Mouse (Mus musculus) CD8-positive naive resting alpha-beta T cell, adult 2 months (primary cell): ENCODE measurements around the gene Dedd2.

Experiments used
- DNase-seq, 2 experiments: peaks; one replicate each; pipeline ENCODE4 v3.0.0; 2022; ENCODE audit warnings: low read depth in 2 of 2, low spot score in 2 of 2

Dedd2 gene

DNA sequence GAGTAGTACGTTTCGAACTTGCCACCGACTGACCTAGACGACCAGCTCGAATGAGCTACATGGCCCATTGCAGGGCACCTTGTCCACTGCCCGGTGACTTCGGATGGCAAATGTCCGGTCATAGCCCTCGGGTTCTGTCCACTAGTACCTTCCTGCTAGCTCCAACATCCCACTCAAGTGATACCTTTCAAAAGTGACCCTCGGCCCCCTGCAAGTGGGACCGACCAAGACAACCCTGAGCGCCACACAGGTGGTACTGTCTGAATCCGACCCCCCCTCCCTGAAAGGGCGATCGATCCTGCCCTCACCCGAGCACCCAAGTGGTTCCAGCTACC is 1.0 kb downstream of the Dedd2 start:
- no peak for DNase-seq

DNA sequence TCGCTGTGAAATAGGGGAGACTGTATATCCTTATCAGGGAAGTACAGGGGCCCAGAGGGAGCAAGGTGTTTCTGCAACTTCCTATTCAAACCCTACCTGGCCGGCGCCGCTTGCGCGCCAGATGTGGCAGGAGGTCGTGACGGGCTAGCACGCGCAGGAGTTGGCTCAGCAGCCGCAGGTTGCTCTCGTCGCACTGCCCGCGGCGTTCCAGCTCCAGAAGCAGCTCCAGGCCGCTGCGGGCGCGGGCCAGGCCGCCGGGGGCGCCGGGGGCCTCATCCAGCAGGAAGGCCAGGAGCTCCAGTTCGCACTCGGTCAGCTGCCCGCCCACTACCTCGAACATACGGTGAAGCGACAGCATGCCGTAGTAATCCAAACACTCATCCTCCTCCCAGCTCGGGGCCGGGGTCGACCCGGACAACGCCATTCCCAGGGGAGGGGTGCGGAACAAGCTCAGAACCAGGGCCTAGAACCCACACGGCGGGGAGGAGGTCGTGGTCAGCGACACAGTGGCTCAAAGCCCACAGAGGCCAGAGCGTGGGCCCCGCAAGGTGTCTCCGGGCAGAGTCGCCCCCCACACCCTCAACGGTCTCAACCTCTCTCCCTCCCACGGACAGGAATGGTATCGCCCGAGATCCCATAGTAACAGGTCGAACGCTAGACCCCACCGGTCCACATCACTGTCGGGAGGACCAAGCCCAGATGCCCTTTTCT is 1.6 kb downstream of the Dedd2 start:
- DNase-seq: peak in 1 of 2 experiments; percentile 36

DNA sequence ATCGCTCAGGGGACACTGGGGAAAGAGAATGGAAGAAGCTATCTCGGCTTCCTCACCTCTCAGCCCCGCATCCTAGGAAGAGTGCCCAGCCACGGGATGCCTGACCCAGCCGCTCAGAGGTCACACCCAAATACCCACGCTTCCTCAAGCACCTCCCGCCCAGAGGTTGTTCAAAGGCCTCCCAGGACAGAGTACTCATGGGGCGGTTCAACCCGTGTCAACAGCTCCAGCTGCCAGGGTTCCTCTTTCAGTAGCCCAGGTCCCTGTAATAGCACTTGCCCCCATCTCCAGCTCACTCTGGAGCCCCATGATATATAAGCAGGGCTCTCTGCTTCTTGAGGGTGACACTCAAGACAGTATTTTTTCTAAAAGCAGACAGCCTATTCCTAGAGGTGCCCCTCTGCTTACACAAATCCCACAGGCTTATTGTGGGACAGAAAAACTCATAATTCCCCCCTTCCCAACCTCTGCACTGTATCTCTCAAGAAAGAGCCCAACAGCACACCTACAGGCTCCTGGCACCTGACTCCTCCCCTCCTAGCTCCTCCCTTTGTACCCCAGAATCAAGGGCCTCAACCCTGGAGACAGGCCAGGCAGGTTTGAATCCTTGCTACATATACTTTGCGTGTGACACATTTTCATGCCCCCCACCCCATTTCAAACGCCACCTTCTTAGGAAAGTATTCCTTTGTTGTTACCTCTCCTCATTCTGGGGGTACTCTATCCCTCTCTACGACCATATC is 2.6 kb downstream of the Dedd2 start:
- DNase-seq: no peak

DNA sequence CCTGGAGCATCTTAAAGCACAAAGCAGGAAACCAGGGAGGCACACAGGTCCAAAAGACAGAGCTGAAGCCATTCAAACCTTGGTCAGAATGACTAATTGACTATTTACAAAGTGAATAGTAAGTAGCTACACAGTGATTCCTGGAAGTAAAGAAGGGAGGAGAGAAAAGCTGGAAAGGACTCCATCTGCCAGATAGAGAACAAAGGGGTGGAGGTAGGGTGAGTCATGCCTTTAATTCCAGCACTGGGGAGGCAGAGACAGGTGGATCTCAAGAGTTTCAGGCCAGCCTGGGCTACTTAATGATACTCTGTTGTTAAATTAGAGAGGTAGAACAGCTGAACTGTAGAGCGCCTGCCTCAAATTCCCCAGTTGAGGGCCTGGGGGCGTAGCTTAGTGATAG is 6.2 kb downstream of the Dedd2 start:
- no peak for DNase-seq

DNA sequence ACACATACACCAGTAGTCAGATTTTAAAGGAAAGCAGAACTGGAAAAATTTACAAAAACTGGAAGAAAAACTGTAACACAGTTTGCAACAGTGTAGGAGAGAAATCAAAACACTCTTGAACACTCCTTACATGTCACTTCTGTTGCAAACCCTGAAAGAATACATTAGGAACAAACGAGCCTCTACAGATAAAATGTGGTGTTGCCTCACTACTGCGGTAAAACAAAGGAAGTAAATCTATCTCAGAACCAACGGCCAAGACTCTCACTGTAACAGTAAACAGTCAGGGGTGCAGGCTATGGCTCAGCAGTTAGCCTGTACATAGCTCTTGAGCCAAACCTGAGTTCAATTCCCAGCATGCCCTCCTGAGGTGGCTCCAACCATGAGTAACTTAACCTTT is 7.3 kb downstream of the Dedd2 start:
- no peak for DNase-seq

DNA sequence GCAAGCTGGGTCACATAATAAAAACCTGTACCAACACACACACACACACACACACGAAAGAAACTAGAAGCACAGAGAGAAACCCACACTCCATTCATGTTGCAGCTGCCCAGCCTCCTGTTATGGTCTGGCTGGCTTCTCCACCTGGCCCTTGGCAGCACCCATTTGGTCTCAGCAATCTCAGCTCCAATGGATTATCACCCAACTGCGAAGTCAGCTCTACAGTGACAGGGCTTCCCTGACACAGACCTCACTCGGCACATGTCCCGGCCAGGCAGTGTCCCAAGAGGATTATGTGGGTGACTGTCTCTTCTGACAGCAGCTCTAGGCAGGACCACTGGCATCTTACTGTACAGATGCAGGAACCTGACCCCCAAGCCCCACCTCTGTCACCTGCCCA is 9.9 kb downstream of the Dedd2 start:
- no peak for DNase-seq

DNA sequence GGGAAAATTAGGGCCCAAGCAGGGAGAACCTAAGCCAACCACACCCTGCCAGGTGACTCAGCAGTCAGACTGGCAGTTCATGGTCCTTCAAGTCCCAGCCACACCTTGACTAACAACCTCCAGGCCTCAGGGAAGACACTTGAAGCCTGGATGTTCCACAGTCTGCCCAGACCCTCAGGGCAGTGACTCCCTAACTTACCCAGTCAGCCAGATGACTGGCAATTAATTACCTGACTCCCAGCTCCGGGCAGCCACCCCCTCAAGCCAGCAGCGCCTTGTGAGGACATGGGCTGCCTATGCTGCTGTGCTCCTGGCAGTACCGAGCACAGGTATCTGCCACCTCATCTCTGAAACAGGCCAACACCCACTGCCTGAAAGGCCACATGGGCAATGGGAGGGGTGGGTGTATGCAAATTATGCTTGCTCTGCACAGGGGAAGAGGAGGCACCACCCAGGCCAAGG is 11.2 kb downstream of the Dedd2 start:
- no peak for DNase-seq

DNA sequence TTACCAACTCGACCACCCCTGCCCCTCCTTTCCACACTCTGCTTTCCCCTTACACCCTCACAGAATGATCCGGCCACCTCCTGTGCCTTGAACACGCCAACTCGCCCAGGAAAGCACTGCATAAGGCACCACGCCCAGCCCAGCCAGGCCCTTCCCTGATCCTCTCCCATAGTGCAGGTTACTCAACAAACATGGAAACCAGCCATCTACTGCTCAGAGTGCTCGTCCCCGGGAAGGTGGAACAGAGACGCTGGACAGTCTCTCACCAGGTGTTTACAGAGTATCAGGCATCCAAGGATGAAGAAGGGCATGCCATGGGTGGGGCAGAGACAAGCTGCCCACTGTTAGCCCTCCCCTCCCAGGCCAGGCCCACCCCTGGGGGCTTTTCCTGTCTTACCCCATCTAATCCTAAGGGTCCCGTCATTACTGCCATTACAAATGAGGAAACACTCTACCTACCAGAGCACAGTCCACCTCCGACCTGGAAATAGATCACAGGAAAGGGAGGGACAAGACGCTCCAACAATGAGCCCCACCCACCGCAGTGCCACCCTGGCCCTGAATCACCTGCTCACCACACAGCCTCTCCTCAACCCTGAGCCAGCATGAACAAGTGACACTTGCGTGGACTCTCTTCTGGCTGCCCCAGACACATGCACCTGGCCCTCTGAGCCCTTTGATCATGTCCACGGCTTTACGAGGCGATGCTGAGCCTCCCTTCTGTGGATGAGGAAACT is 14.2 kb downstream of the Dedd2 start:
- no peak for DNase-seq

DNA sequence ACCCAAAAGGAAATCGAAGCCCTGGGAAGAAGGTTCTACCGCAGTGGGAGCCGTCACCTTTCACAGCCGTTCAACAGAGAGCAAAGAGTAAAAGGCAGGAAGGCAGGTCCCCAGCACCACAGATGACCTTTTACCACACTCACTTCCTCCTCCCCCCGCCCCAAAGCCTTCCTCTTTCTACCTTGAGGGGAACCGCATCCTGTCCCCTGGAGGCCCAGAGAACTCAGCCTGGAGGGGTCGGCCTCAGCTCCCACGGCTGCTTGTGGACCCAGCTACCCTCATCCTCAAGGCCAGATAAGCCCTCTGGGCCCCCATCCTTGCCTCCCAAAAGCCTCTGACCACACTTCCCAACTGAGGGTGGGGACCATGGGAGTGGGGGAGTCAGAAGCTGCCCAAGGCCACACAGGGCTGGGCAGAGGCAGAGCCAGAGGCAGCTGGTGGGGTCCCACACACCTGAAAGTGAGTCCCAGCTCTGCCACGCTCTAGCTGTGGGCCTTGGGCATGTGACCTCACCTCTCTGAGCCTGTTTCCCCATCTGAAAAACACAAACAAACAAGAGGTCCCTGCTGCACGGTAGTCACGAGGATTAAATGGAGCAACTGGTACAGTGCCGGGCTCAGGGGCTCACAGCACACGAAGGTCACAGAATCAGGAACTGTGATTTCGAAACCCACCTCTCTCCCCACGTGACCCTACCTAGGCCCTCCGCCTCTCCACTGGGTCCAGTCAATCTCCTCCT is 14.9 kb downstream of the Dedd2 start:
- DNase-seq: peak; percentile 66 to 71

DNA sequence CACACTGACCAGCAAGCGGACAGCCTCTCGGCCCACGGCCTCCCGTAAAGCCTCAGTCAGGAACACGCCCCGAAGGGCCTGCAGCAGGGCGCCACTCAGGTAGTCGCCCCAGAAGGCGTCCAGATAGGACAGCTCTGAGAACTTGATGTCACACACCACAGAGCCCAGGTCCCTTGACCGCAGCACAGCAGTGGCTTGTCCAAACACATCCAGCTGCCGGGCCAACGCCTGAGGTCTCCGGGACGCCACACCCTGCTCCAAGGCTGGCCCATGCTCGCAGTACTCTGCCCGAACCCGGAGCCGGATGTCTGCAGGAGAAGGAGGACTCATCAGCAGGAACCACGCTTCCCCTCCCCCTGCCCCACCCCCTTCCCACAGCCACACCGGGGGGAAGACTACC is 16.8 kb downstream of the Dedd2 start:
- no peak for DNase-seq

DNA sequence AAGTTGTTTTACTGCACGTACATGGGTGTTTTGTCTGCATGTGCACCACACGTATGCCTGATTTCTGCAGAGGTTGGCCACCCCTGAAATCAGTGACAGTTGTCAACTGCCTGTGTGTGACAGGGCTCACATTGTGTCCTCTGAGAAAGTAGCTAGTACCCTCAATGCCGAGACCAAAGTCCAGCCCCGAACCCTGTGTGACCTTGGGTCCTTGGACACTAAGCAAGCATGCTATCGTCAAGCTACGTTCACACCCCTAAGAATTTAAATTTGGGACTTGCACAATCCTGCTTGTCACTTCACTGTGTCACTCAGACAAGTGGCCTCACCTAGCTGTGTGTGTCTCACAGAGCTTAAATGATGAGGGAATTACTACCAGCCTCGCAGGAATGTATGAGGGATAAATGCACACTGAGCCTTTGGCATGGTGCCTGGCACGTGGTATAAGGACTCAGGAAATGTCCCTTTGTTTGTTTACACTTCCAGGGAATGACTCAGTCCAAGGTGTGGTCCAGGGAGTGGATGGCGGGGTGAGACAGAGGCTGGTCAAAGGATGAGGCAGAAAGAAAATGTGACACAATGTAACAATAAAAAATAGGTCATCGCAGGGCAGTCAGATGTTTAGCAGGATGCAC is 22.9 kb downstream of the Dedd2 start:
- no peak for DNase-seq

DNA sequence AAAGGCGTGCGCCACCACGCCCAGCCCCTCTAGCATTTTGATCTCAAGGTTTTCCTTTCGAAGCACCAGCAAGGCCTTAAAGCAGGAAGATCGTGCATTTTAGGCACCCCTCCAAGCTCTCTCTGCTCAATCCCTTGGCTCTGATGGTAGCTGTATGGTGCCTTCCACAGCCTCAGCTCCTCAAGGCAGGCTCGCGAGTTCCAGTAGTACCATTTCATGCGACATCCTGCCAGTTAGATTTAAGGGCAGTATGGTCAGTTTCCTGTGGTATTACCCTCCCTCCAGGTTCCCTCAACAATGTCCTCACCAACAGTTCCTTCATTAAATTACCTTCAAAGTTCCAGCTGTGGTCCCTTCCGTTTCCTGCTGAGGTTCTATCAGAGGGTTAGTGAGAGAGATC is 24.3 kb downstream of the Dedd2 start:
- DNase-seq: no peak

DNA sequence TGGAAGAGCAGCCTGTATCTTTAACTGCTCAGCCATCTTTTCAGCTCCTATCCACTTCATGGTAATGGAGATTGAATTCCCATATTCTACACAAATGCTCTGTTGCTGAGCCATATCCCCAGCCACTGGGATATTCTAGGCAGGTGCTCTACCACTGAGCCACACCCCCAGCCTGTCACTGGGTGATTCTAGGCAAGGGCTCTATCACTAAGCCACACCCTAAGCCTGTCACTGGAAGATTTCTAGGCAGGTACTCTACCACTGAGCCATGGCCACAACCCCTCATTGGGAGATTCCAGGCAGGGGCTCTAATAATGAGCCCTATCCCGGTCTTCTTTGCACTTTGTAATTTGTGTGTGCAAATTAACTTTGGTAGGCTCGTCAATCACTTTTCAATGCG is 25.3 kb downstream of the Dedd2 start:
- no peak for DNase-seq

DNA sequence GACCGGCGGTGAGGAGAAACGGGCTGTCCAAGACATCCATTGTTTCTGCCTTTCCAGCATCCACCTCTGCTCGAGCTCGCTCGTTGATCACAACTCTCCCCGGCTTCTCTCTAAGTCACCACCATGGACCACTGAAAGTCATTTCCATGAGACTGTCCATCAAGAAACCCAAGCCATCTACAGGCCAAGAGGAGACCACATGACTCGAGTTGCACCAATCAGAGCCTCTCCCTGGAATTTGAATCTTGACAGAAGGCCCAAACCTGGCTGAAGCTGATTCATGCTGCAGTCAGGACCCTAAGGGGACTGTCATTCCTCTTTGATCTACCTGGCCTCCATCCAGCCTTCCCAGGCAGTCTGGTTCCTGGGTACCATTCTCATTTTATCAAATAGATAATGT is 28.3 kb downstream of the Dedd2 start:
- no peak for DNase-seq

DNA sequence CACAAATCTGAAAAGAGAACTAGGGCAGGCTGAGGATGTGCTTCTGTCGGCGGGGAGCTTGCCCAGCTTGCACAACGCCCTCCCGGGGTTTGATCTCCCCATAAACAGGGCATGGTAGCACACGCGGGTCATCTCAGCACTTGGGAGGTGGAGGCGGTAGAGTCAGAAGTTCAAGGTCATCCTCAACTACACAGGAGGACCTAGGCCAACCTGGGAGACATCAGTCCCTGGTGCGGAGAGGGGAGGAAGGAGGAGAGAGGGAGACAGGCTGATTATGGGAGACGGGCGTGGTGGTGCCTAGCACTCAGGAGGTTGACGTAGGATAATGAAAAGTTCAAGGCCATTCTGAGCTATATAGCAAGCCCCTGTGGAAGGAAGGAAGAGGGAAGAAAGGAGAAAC is 29.6 kb downstream of the Dedd2 start:
- no peak for DNase-seq

DNA sequence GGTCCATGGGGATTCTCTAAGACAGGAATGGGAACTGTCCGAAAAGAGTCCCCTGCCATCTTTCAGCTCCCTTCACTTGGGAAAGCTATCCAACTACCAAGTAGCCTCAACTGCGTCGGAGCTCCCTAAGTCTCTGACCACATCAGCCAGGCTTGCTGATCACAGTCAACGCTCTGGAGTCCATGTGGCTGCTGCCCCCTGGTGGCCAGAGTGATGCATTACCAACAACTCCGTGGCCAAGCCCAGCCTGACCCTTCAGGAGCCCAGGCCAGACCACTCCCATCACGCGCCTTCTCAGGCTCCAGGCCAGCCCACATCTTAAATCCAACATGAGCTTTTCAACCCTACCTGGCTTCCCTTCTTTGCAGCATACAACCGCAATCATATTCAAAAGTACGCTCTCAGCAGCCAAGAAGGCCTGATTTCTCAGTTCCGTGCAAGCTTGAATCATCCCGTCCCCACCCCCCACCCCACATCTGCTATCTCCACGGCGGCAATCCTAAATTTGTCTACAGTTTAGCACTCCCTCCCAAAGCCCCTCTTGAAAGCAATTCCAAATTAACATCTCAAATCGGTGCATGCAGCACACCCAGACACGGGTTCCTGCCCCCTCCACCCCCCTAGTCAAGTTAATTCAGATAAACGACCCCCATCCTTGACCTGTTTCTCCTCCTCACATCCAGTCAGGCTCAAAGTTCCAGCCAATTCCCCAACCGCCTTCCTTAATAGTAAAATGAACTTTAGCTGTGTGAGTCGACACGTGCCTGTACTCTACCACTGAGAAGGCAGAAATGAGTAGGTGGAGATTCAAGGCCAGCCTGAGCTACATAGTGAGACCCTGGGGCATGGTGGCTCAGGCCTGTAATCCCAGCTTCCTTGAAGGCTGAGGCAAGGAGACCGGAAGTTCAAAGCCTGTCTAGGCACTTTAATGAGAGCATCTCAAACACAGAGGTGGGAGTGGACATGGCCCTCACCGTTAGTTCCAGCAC is 32.5 kb downstream of the Dedd2 start:
- peak; percentile 75 to 79 for DNase-seq

DNA sequence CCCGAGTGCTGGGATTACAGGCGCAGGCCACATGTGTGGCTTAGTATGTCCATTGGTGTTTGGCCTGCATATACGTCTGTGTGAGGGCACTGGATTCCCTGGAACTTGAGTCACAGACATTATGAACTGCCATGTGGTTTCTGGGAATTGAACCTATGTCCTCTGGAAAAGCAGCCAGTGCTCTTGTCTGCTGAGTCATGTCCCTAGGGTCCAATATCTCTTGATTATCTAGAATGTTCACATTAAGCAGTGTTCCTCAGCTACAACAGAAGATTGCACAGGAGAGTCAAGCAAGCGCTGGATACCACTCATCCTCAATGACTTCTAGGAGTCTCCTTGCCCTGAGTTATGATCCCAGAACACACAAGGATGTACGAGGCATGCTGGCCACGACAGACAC is 36.3 kb downstream of the Dedd2 start:
- no peak for DNase-seq

DNA sequence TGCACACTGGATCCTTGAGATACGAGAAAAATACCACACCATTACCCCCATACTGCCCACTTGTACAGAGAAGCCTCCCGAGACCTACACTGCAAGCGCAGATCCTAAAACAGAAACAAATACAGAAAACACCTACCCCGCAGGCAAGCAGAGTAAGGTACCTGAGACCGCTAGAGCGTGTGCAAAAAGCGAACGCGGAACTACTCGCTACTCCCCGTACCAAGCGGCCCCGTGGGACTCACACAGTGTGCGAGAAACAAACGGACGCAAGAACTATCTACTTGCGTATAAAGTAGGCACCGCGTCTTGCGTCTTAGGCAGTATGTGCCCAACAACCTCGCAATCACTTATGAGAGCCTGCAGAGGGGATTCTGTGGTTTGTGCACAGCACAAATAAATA is 38.6 kb downstream of the Dedd2 start:
- peak in 1 of 2 experiments; percentile 4 for DNase-seq

DNA sequence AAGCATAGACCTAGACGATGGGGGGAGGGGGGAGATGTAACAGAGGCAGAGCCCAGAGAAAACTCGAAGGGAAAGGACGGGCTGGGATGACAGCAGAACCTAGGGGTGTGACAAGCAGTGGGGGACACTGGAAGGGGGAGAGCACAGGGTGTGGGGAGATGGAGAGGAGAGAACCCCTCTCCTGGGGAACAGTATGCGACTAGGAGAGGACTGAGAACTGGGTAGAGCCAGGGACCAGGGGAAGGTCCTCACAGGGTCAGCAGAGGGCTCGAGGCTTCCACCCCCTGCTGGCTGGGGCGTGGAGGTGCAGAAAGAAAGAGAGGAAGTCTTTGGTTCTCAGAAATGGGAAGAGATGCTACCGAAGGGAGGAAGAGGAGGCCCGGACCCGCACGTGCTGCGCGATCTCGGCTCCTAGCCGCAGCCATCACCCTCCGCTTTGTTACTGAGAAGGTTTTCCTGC is 39.1 kb downstream of the Dedd2 start:
- DNase-seq: peak; percentile 23 to 44

DNA sequence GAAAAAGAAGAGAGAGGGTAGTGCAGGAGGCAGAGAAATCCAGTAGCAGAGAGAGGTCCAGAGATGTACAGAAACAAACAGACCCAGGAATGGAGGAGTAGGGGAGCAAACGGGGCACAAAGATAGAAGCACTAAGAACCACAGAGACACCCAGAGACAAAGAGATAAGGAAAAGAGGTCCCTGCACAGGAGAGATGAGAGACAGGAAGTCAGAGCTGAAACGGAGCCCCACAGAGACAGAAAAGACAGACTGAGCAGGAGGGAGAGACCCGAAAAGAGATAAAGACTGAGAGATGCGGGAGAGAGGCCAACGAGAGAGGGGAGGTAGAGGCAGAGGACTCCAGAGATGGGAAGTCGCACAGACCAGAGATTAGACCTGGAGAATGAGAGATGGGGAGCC is 39.9 kb downstream of the Dedd2 start:
- DNase-seq: no peak
